Mouse (Mus musculus) spleen, adult 2 months (tissue): Measurements from ENCODE around the gene Spock2.

Experiments used
- CTCF ChIP-seq: fragments of 200-500 bp; IDR thresholded peaks from 2 replicates; pipeline ENCODE4 v1.5.1; 2011; ENCODE audit warnings: mild to moderate bottlenecking, inconsistent platforms; ENCODE audit not compliant: insufficient read depth, insufficient read length, insufficient replicate concordance; ENCODE audit errors: extremely low read depth
- POLR2A ChIP-seq: fragments of 200-500 bp; IDR thresholded peaks from 2 replicates; pipeline ENCODE4 v1.6.1; 2011; ENCODE audit warnings: low read depth, low read length, inconsistent platforms

- no peak for TF ChIP-seq CTCF
- no peak for TF ChIP-seq POLR2A
Observed at GRCm38 (mm10) chr10:60141656-60142160, 35.7 kb downstream of the Spock2 start.
